Mouse (Mus musculus): ENCODE data around the gene Rfxap.

The Rfxap gene

GRCm38 (mm10) chr3:54807666-54808217 is at the start of gene Rfxap:
TSS of gene Rfxap (minus strand) at chr3:54807791.
- DNase-seq (ENCODE audit: low spot score in 2 of 2), result peak; percentile 90 to 92

DNA sequence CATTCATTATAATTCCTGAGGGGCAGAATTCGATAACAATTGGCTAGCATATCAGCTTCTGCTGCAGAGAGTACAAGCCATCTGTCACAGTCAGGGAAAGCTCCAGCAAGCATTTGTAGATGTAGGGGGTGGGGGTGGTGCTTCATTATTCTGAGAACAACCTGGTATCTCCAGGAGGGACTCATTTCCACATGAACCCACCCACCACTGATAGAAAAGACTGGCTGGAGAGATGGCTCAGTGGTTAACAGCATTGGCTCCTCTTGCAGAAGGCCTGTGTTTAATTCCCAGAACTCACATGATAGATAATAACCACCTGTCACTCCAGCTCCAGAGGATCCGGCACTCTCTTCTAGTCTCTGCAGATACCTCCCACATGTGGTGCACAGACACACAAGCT is 27.8 kb upstream of the Rfxap start:
- peak in 1 of 2 experiments; percentile 8 for DNase-seq (ENCODE audit: low spot score in 2 of 2)

DNA sequence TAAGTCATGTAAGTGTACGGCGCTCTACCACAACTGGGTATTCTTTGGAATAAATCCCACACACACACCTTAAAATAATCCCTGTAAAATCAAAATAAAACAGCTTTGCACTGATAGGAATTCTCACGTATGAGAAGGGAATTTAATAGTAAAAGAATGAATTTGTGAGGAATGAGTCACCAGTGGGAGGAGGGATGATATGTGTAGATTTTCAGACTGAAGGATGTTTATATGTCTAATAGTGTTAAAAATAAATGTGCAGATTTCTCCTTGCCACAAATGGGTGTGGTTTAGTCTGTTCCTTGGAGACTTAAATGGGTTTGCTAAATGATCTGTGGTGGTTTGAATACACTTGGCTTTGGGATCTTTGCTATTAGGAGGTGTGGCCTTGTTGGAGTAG is 24.9 kb upstream of the Rfxap start:
- no peak for DNase-seq (ENCODE audit: low spot score in 2 of 2)

- DNase-seq (ENCODE audit: low spot score in 2 of 2), result no peak
Measured at GRCm38 (mm10) chr3:54822526-54822925, 14.9 kb upstream of the Rfxap start.

GRCm38 (mm10) chr3:54815292-54815691 is 7.7 kb upstream of the Rfxap start:
- peak in 1 of 2 experiments; percentile 40 for DNase-seq (ENCODE audit: low spot score in 2 of 2)

GRCm38 (mm10) chr3:54814622-54815021 is 7.0 kb upstream of the Rfxap start:
- DNase-seq (ENCODE audit: low spot score in 2 of 2), result no peak

DNA sequence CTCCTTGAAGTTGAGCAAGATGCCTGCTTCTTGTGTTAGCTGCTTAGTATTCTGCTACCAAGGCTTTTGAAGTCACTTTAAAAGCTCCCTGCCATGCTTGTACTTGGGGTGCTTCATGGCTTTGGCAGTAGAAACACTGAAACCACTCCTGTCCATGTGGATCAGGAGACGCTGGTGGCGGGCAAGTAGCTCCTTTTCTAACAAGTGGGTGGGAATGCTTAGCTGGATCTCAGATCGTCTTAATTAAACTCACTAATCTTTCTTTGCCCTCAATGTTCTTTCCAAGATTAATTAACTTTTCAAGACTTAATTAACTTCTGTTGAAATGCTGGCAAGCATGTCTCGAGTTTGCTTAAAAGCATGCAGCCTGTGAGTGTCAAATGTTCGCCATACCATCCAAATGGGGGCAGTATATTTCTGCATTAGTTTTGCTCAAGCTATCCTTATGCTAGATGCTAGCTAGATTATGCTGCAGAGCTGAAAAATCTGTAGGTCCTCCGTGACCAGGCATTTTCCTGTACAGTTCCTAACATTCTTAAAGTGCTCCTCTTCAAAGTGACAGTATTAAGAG is 5.9 kb upstream of the Rfxap start:
- DNase-seq (ENCODE audit: low spot score in 2 of 2), result no peak

DNA sequence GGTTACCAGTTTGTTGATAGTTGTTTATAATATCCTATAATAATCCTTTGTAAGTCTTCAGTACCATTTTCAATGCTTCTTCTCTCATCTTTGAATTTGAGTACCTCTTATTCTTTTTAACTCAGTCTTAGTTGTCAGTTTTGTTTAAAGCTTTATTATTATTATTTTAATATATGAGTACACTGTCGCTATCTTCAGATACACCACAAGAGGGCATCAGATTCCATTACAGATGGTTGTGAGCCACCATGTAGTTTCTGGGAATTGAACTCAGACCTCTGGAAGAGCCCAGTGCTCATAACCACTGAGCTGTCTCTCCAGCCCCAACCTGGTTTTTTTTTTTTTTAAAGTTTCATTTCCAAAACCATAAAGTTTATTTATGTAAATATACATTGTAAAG is 4.0 kb upstream of the Rfxap start:
- DNase-seq (ENCODE audit: low spot score in 2 of 2), result no peak

- no peak for DNase-seq (ENCODE audit: low spot score in 2 of 2)
Measured at GRCm38 (mm10) chr3:54809111-54809510, 1.5 kb upstream of the Rfxap start.

DNA sequence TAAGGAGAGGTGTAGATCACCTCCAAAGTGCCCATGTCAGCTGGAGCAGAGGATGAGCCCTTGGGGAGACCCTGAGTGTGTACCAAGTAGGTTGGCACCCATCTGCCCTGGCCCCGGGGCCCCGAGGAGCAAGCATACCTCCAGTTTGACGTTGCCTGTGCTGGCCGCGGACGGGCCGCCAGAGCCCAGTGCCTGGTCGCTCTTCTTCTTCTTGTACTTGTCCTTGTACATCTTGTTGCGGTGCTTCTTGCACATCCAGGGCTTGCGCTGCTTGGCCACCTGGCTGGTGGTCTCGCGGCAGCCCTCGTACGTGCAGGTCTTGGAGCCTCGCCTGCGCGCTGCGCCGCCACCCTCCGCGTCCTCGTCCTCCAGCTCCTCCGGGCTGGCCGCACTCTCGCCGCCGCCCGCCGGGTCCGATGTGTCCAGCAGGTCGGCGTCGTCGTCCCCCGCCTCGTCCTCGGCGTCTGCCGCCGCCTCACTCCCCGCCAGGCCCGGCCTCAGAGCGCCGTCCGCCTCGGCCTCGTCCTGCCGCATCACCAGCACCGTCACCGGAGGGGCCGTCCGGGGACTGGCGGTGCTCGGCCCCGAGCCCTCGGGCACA is 430 bp downstream of the Rfxap start:
- peak; percentile 28 to 38 for DNase-seq (ENCODE audit: low spot score in 2 of 2)

DNA sequence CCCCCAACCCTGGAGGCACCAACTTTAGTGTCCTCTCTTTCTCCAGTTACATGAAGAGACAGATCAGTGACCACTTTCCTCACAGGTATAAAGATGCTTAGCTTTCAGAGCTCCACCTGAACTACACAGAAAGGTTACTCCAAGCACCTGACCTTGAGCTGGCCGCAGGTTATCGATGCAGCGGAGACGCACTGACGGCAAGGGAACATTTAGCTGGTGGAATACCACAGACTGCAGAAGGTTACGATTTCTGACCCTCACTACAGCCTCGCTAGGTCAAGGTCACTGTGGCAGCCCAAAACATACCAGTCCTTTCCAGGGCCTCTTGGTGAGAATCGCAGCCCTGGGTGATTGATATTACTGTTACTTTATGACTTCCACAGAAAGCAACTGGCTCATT is 3.9 kb downstream of the Rfxap start:
- DNase-seq (ENCODE audit: low spot score in 2 of 2), result no peak

DNA sequence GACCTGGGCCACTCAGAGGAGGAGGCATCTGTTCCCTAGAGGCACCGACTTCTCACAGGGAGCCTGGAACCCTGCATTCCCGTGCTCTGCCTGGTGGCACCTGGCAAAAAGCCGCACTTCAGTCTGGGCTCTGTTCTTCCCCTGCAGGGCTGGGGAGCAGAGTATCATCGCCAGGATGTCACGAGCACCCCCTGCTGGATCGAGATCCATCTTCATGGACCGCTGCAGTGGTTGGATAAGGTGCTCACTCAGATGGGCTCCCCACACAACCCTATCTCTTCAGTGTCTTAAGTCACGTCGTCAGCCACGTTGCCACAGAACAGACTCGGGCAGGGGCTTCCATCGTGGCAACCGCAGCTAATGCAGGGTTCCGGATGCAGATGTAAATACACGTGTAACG is 10.4 kb downstream of the Rfxap start:
- DNase-seq (ENCODE audit: low spot score in 2 of 2), result peak in 1 of 2 experiments; percentile 27

GRCm38 (mm10) chr3:54795806-54796205 is 11.8 kb downstream of the Rfxap start:
- no peak for DNase-seq (ENCODE audit: low spot score in 2 of 2)

GRCm38 (mm10) chr3:54795379-54795778 is 12.2 kb downstream of the Rfxap start:
- DNase-seq (ENCODE audit: low spot score in 2 of 2), result no peak

- DNase-seq (ENCODE audit: low spot score in 2 of 2), result no peak
Measured at GRCm38 (mm10) chr3:54793762-54794161, 13.8 kb downstream of the Rfxap start.

GRCm38 (mm10) chr3:54791822-54792677 is 15.5 kb downstream of the Rfxap start:
- DNase-seq (ENCODE audit: low spot score in 2 of 2), result no peak

DNA sequence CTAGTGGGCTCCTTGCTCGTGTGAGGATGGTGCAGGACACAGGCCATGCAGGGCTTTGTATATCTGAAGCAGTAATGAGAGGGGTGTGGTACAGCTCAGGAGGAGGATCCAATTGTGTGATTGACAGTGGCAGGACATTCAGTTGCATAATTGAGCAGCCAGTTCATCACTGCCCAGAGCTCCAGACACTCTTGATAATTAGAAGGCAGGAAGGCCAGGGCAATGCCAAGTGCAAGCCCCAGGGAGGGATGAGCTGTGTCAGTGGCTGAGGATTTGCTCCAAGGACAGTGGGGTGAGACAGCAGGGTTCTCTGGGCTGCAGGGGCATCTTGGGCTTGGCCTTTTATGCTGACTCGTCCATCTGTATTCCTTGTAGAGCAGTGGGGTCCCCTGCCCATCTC is 17.0 kb downstream of the Rfxap start:
- DNase-seq (ENCODE audit: low spot score in 2 of 2), result no peak

- no peak for DNase-seq (ENCODE audit: low spot score in 2 of 2)
Measured at GRCm38 (mm10) chr3:54775989-54776631, 31.5 kb downstream of the Rfxap start.

- no peak for DNase-seq (ENCODE audit: low spot score in 2 of 2)
Measured at GRCm38 (mm10) chr3:54773613-54774012, 34.0 kb downstream of the Rfxap start.

DNA sequence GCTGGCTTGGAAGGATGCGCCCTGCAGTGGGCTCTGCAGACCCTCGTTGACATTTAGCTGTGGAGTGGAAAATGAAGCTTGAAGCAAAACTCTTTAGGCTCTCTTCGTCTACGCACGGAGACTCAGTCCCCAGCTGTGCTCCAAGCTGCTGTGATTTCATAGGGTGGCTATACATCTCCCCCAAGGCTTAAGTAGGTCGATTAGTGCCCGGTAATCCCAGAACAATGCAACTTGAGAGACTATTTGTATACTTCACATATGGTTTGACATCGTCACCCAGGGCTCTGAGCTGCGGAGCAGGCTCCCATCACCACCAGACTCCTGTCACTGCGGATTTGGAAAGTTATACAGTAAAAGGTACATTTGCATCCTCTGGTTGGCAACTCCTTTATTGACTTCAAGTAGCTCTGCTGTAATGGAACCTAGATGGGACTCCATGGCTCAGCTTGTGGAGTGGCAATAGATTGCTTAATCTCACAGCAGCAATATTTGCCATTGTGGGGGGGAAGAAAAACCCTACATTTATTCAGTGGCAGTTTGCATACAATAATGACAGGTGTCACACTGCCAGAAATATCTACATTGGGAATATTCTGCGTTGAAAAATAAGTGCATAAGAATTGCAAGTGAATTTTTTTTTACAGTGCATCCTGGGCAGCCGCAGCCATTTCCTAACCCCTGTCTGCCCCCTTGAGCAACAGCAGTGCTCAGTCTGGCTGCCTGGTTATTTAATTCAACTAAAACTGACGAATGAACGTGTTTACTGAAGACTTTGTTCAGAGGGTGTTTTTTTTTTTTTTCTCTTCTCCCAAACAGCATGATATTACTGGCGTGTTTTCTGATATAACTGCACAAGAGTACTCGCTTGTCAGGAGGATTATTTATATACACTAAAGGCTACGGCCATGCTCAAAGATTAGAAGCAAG is 38.0 kb downstream of the Rfxap start:
- DNase-seq (ENCODE audit: low spot score in 2 of 2), result no peak

- DNase-seq (ENCODE audit: low spot score in 2 of 2), result no peak
Measured at GRCm38 (mm10) chr3:54768592-54768991, 39.0 kb downstream of the Rfxap start.
